Mouse (Mus musculus) G1E (cell line): ENCODE data around the gene Olfr732.

Source experiments
- CTCF ChIP-seq: IDR thresholded peaks from 2 replicates; pipeline ENCODE4 v1.5.1; 2012; ENCODE audit warnings: low read depth, low read length, inconsistent platforms, mixed read lengths
- GATA1 ChIP-seq: IDR thresholded peaks from 2 replicates; pipeline ENCODE4 v1.6.1; 2012; ENCODE audit warnings: borderline replicate concordance, low read length, inconsistent platforms, mixed read lengths
- GATA2 ChIP-seq: IDR thresholded peaks from 2 replicates; pipeline ENCODE4 v1.6.1; 2012; ENCODE audit warnings: low read depth, low read length, inconsistent platforms, borderline replicate concordance

DNA sequence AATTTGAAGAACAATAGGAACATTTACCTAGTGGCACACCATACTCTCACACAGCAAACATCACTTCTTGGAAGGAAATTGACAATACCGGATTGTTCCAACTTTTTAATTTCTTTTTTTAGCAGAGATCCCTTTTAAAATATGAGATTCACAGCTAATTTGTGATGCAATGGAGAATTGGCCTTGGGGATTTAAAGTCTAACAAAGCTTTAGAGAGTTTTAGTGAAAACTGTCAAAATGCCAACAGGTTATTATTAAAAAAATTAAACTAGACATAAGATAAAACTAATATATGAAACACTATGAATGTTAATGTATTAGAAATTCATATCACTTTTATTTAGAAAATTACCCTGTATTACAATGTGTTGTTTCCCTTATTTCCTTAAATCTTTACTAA lies at the start of gene Olfr732:
- TF ChIP-seq GATA1 (no peak), CTCF (no peak), GATA2 (no peak)
